Comparison of ENCODE assay signal across 8 mouse cellular contexts in genomic region chr2:165849129-165849528, GRCm38 (mm10). TPM values are rescaled to one million over a fixed set of nuclear protein-coding genes. Genes with fewer than 3 reads are reported as not detected.
DNase-seq lines count a peak whose midpoint lies in the region; ATAC-seq lines count a peak whose summit lies in the region.

No protein-coding gene starts in this region.

- H3K36me3 ChIP-seq in embryonic facial prominence, embryonic 13.5 days, result peaks cover 61% of the 10 kb centered on the region
- peaks cover 75% of the 10 kb centered on the region for H3K36me3 ChIP-seq in heart, embryonic 13.5 days
- H3K36me3 ChIP-seq in kidney, embryonic 15.5 days, result peaks cover 80% of the 10 kb centered on the region

- no peak overlapping the region for H3K9ac ChIP-seq in embryonic facial prominence, embryonic 13.5 days
- peak overlapping the region; percentile 58 for H3K9ac ChIP-seq in heart, embryonic 13.5 days
- H3K9ac ChIP-seq in kidney, embryonic 15.5 days, result no peak overlapping the region

- H3K9me3 ChIP-seq in embryonic facial prominence, embryonic 13.5 days, result no peaks in the 10 kb centered on the region
- H3K9me3 ChIP-seq in heart, embryonic 13.5 days, result no peaks in the 10 kb centered on the region
- no peaks in the 10 kb centered on the region for H3K9me3 ChIP-seq in kidney, embryonic 15.5 days (replicated peaks)

- H3K4me2 ChIP-seq in embryonic facial prominence, embryonic 13.5 days, result no peak overlapping the region
- H3K4me2 ChIP-seq in heart, embryonic 13.5 days, result peak overlapping the region; percentile 28
- no peak overlapping the region for H3K4me2 ChIP-seq in kidney, embryonic 15.5 days

- H3K4me3 ChIP-seq in embryonic facial prominence, embryonic 13.5 days, result no peak overlapping the region
- H3K4me3 ChIP-seq in heart, embryonic 13.5 days, result no peak overlapping the region
- no peak overlapping the region for H3K4me3 ChIP-seq in kidney, embryonic 15.5 days (replicated peaks)

- WGBS in embryonic facial prominence, embryonic 13.5 days, result 48% methylated on average over 5 of the region's 5 CpGs
- WGBS in heart, embryonic 13.5 days, result 18% methylated on average over 5 of the region's 5 CpGs
- 55% methylated on average over 5 of the region's 5 CpGs for WGBS in kidney, embryonic 15.5 days

- ATAC-seq in embryonic facial prominence, embryonic 13.5 days (ENCODE audit: insufficient number of reproducible peaks, insufficient read depth, low FRiP score, low TSS enrichment, low read depth), result no peak
- ATAC-seq in heart, embryonic 13.5 days (ENCODE audit: extremely low read depth, insufficient number of reproducible peaks, low FRiP score, low TSS enrichment), result peak; percentile 74
- ATAC-seq in kidney, embryonic 15.5 days (replicated peaks; ENCODE audit: low FRiP score), result peak; percentile 61; the same call in 1 of the 2 replicates

- DNase-seq in thymus, postnatal 14 days, result peak; percentile 31
- no peak for DNase-seq in thymus, postnatal 4 days
- DNase-seq in lung, postnatal 10 days, result peak; percentile 81
- peak; percentile 63 for DNase-seq in right cerebral cortex, postnatal 4 days
- DNase-seq in urinary bladder, postnatal 4 days (ENCODE audit: low spot score in 2 of 2), result no peak

- peaks cover 54% of the 10 kb centered on the region for H3K4me1 ChIP-seq in embryonic facial prominence, embryonic 13.5 days
- peaks cover 84% of the 10 kb centered on the region for H3K4me1 ChIP-seq in heart, embryonic 13.5 days
- H3K4me1 ChIP-seq in kidney, embryonic 15.5 days, result peaks cover 29% of the 10 kb centered on the region

- H3K27ac ChIP-seq in embryonic facial prominence, embryonic 13.5 days, result peak overlapping the region; percentile 49
- H3K27ac ChIP-seq in heart, embryonic 13.5 days (replicated peaks), result peak overlapping the region; percentile 88
- no peak overlapping the region for H3K27ac ChIP-seq in kidney, embryonic 15.5 days

- no peaks in the 10 kb centered on the region for H3K27me3 ChIP-seq in embryonic facial prominence, embryonic 13.5 days
- H3K27me3 ChIP-seq in heart, embryonic 13.5 days (replicated peaks), result no peaks in the 10 kb centered on the region
- H3K27me3 ChIP-seq in kidney, embryonic 15.5 days, result no peaks in the 10 kb centered on the region

RNA-seq across cellular contexts. Expression of gene Zmynd8, which starts 49.7 kb away (rescaled TPM):
- 61.4 and 62.3 TPM in 2 replicates for polyA plus RNA-seq in embryonic facial prominence, embryonic 13.5 days (2015; fragmentation: Nextera tagmentation; extraction: Ambion mirVana)
- polyA plus RNA-seq in heart, embryonic 13.5 days (2015; fragmentation: Nextera tagmentation; extraction: Ambion mirVana), result 41.5 and 42.4 TPM in 2 replicates
- 67.1 and 68.3 TPM in 2 replicates for polyA plus RNA-seq in kidney, embryonic 15.5 days (2015; fragmentation: Nextera tagmentation; extraction: Ambion mirVana)

Comparison
In these comparisons a context has a peak if more than half of its experiments do, and no peak if none do; other contexts are left out.
1. DNase-seq: peak in thymus, postnatal 14 days (single experiment), lung, postnatal 10 days (single experiment) and right cerebral cortex, postnatal 4 days (single experiment); none in thymus, postnatal 4 days (single experiment) and urinary bladder, postnatal 4 days (0 of 2).